Mouse (Mus musculus) left cerebral cortex, adult 2 months (tissue): ENCODE results near the gene Ptpn22. TPM values are rescaled to one million over a fixed set of nuclear protein-coding genes. Genes with fewer than 3 reads are reported as not detected.

ENCODE experiments used
- DNase-seq, 2 experiments: peaks; one replicate each; pipeline ENCODE4 v3.0.0; 2021 to 2022; ENCODE audit warnings: low spot score in 2 of 2, mixed read lengths in 1 of 2; ENCODE audit errors: extremely low spot score in 1 of 2
- H3K27ac ChIP-seq: fragments of 200-600 bp; 2 replicates; pipeline ENCODE4 v1.8.1; 2022
- H3K4me3 ChIP-seq: fragments of 200-600 bp; 2 replicates; pipeline ENCODE4 v1.8.1; 2022
- CTCF ChIP-seq: fragments of 200-600 bp; IDR thresholded peaks from 2 replicates; pipeline ENCODE4 v1.8.1; 2022; ENCODE audit warnings: antibody characterized with exemption, mild to moderate bottlenecking, moderate library complexity
- intact Hi-C: fragments of 180-260 bp; cut with DNase I; formaldehyde crosslinking; loops from one replicate; pipeline ENCODE4 v1.15.1; 2025
- total RNA-seq, 2 experiments: library from RNA; stranded (reverse); gene quantifications; 2 replicates each; pipeline ENCODE4 v1.2.3; 2021

Ptpn22 gene
- total RNA-seq, 2 experiments from 2014 or later, result 1.2 to 1.8 TPM

- Histone ChIP-seq H3K27ac (no peak overlapping the region), H3K4me3 (no peak overlapping the region)
- TF ChIP-seq CTCF, result no peak
- intact Hi-C loops, result no loop called here
- no peak for DNase-seq
Observed at GRCm38 (mm10) chr3:103862721-103863220, 3.2 kb downstream of the Ptpn22 start.

DNA sequence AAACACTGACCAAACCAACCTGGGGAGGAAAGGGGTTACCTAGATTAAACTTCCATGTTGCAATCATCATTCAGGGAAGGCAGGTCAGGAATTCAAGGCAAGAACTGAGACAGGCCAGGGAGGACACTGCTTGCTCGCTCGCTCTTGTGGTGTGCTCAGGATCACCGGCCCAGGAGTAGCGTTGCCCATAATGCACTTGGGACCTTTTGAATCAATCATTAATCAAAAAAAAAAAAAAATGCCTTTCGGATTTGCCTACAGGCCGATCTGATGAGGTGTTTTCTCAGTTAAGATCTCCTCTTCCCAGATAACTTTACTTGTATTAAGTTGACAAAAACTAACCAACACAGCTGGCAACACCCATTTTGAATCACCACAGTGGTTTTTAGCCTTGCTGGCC, 4.6 kb downstream of the Ptpn22 start:
- H3K4me3 ChIP-seq, result no peak overlapping the region
- intact Hi-C loops, result no loop called here
- no peak overlapping the region for H3K27ac ChIP-seq
- no peak for DNase-seq
- no peak for TF ChIP-seq CTCF

DNA sequence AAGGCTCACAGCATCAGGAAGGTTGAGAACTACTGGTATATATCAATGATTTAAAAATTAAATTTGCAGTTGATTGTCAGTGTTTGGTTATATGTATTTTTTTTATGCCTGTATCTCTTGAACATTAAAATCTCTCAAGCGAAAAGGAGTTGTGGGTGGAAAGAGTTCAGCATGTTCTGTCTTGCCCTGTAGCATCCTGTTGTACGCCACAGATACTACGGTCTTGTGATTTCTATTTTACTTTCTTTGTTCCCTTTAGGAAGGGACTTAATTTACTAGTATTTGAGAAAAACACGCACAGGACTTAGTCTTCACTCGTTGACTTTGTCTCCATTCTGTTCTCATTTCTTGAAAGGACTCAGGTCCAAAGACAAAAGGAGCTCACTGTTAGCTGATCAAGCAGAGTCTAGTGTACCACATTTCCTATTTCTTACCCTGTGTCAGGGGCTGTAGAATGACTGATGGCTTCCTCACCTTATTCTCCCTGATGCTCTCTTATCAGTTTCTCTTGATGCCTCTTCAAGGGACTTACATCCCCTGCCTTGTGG, 7.9 kb downstream of the Ptpn22 start:
- H3K4me3 ChIP-seq, result no peak overlapping the region
- no peak for DNase-seq
- no peak overlapping the region for H3K27ac ChIP-seq
- TF ChIP-seq CTCF, result no peak
- intact Hi-C loops, result no loop called here

DNA sequence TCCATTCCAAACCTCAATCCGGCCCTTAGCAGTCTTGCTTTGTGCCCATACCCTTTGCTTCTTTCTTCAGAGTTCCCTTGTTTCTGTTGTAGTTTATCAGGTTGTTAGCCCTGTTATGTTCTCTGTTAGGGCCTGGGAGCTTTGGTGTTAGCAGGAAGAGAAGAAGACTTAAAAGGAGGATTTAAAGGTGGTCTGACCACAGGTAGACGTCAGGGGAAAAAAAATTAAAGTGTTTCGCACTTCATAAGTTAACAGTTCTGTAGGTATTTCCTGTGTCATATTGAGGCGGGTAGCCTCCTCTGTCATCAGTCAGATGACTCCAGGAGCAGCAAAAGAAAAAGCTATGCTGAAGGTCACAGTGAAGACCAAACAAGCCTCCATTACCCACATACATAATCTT, 8.4 kb downstream of the Ptpn22 start:
- Histone ChIP-seq H3K27ac (no peak overlapping the region), H3K4me3 (no peak overlapping the region)
- DNase-seq, result no peak
- no peak for TF ChIP-seq CTCF
- intact Hi-C loops, result no loop called here

DNA sequence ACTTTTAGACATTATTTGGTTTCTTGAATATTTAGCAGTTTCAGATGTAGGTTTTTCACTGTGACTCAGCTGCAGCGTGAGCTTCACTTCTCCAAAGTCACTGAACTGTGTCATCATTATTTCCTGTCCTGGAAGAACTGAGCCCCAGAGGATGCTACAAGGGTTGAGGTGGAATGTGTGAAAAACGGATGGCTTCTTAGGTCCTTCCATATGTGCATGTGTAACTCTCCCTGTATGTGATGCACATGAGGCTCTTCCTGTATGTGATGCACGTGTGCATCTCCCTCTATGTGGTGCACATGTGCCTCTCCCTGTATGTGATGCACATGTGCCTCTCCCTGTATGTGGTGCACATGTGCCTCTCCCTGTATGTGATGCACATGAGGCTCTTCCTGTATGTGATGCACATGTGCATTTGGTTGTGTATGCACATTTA, 13.1 kb downstream of the Ptpn22 start:
- TF ChIP-seq CTCF, result no peak
- Histone ChIP-seq H3K27ac (no peak overlapping the region), H3K4me3 (no peak overlapping the region)
- DNase-seq, result no peak
- intact Hi-C loops, result no loop called here

DNA sequence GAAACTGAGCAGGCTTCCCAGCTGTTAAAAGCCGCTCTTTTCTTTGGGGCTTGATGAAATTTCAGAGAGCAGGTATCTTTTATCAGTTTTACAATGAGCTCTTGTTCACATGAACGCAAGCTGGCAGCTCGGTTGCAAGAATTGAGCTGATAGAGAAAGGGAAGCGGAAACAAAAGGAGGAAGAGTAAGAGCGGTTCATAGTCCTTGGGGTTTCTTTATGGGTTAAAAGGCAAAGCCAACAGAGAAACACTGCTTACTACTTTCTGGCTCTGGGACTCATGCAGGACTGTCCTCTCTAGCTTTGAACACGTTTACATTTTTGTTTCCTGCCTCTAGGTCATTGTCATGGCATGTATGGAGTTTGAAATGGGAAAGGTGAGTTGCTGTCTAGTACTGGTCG, 14.7 kb downstream of the Ptpn22 start:
- no peak for TF ChIP-seq CTCF
- intact Hi-C loops, result no loop called here
- no peak overlapping the region for H3K27ac ChIP-seq
- H3K4me3 ChIP-seq, result no peak overlapping the region
- DNase-seq, result no peak

- Histone ChIP-seq H3K4me3 (no peak overlapping the region), H3K27ac (no peak overlapping the region)
- intact Hi-C loops, result loop anchor here (2.0 to 10.0 kb wide), 4 partner anchors 34 to 491 kb away; partner anchors contain the start of genes Ap4b1, Dclre1b and Gm43064
- DNase-seq, result no peak
- TF ChIP-seq CTCF, result no peak
Observed at GRCm38 (mm10) chr3:103885946-103886345, 26.4 kb downstream of the Ptpn22 start.

GRCm38 (mm10) chr3:103887581-103887980, 28.0 kb downstream of the Ptpn22 start:
- peak; percentile 18 to 30 for DNase-seq
- intact Hi-C loops, result loop anchor here (2.0 to 10.0 kb wide), 4 partner anchors 35 to 493 kb away; partner anchors contain the start of genes Ap4b1, Dclre1b and Gm43064
- Histone ChIP-seq H3K27ac (no peak overlapping the region), H3K4me3 (no peak overlapping the region)
- TF ChIP-seq CTCF, result peak; percentile 82

GRCm38 (mm10) chr3:103893374-103893773, 33.8 kb downstream of the Ptpn22 start:
- no peak for TF ChIP-seq CTCF
- no peak overlapping the region for H3K4me3 ChIP-seq
- H3K27ac ChIP-seq, result no peak overlapping the region
- intact Hi-C loops, result no loop called here
- no peak for DNase-seq

GRCm38 (mm10) chr3:103904705-103905104, 45.1 kb downstream of the Ptpn22 start:
- Histone ChIP-seq H3K27ac (no peak overlapping the region), H3K4me3 (no peak overlapping the region)
- intact Hi-C loops, result no loop called here
- DNase-seq, result no peak
- TF ChIP-seq CTCF, result peak; percentile 49

- DNase-seq, result no peak
- Histone ChIP-seq H3K27ac (no peak overlapping the region), H3K4me3 (no peak overlapping the region)
- intact Hi-C loops, result no loop called here
- TF ChIP-seq CTCF, result no peak
Observed at GRCm38 (mm10) chr3:103907335-103908030, 47.9 kb downstream of the Ptpn22 start.

GRCm38 (mm10) chr3:103908781-103909180, 49.2 kb downstream of the Ptpn22 start:
- TF ChIP-seq CTCF, result no peak
- intact Hi-C loops, result no loop called here
- no peak overlapping the region for H3K27ac ChIP-seq
- no peak for DNase-seq
- no peak overlapping the region for H3K4me3 ChIP-seq
